Mouse (Mus musculus) large intestine, adult 2 months (tissue): ENCODE measurements around the gene Taf1. TPM values are rescaled to one million over a fixed set of nuclear protein-coding genes. Genes with fewer than 3 reads are reported as not detected.

Source experiments
- DNase-seq: peaks from one replicate; pipeline ENCODE4 v3.0.0-alpha.2; 2012; ENCODE audit warnings: low read depth, low spot score
- WGBS: fragments of 180-500 bp; shearing (Covaris S2); methylation state at CpG from one replicate; pipeline ENCODE4 v1.1.7; 2018; 5-methylcytosine and 5-hydroxymethylcytosine counted together
- polyA plus RNA-seq: library from polyadenylated mRNA; depleted of rRNA; stranded (reverse); fragments of >200 nt; gene quantifications from 2 replicates; pipeline ENCODE4 v1.2.3, GENCODE M21; 2012; rRNA removed

Taf1 gene
- 3.0 and 5.0 TPM in 2 replicates for polyA plus RNA-seq

DNA sequence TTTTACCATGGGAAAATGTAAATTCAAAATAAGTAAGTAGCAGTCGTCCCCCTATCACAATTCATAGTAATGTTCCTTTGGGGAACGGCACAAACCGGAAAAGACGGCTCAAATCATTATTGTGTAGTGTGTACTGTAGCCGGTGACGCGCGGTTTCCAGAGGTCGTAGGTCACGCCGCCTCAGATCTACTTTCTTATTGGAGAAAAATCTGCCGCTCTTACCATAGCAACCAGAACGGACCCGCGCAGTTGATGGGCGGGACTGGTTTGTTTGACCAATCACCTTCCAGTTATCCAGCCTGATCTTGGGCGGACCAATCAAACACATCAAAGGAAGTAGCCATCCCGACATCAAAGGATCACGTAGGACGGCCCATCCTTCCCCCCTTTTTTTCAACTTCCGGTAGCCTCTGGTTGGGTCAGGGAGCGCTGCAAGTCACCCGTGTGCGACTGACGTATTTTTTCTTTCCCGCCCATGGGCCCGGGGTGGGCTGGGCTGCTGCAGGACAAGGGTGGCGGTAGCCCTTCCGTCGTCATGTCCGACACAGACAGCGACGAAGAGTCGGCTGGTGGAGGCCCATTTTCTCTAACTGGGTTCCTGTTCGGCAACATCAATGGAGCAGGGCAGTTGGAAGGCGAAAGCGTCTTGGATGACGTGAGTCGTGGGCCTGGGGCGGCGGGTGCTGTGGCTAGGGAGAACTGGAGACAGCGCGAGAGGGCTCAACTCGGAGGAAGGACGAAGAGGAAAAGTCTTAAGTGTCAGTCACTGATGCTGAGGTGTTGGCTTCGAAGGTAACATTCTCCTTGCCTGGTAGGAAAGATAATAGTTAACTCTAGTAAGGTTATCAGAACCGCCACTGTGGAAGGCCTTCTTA is at the start of gene Taf1:
Gene Taf1 (plus strand): TSS at position 388 of the 875 bp plus-strand sequence.
- WGBS = 12% methylated on average over 47 of the region's 47 CpGs

DNA sequence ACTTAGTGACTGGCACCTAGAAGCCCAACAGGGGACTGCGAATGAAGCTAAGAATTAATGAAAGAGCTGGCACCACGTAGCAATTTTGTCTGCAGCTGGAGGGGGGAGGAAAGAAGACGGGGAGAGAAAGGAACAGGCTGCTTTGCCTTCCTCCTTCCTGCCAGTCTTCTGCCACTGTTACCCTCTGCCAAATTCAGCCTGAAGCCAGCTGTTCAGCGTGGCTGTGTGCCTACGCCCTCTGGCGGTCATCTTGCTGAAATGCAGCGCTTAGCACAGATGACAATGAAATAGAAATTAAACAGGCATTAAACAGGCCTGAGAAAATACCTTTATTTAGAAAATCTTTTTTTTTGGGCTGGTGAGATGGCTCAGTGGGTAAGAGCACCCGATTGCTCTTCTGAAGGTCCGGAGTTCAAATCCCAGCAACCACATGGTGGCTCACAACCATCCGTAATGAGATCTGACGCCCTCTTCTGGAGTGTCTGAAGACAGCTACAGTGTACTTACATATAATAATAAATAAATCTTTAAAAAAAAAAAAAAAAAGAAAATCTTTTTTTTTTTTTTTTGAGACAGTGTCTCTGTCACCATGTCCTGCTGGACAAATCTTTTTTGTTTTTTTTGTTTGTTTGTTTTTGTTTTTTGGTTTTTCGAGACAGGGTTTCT is 45.9 kb upstream of the Taf1 start:
- peak; percentile 0 for DNase-seq
- WGBS = 35% methylated on average over 11 of the region's 12 CpGs

More for the DNA sequence above, at the start of gene Taf1:
- peak; percentile 81 for DNase-seq

DNA sequence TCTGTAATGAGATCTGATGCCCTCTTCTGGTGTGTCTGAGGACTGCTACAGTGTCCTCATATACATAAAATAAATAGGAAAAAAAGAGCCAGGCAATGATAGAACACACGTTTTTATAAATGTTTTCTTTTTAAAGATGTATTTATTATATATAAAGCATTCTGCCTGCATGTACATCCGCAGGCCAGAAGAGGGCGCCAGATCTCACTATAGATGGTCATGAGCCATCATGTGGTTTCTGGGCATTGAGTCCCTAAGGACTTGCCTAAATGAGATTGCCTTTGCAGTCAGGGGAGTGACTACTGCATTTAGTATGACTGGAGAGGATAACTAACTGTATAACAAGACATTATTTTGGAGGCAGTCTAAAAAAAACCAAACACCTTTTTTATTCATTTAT is 27.9 kb upstream of the Taf1 start:
- no peak for DNase-seq
- WGBS = 13% methylated on average over 3 of the region's 3 CpGs

DNA sequence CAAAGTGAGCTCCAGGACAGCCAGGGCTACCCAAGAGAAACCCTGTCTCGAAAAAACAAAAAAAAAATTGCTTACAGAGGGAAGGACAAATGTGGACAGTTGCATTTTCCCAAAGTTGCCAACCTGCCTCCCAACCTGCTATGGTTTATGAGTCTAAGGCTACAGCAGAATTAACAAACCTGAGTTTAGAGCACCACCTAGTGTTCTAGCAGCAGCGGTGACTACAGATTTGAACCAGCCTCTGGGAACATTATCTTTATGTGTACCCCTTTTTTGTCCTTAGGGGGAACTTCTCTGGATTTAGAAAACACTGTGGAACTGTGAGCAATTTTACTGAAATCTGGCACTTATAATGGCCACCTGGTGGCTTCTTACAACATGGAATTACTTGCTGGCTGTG is 16.8 kb upstream of the Taf1 start:
- no peak for DNase-seq
- WGBS = 10% methylated on average over 2 of the region's 2 CpGs

DNA sequence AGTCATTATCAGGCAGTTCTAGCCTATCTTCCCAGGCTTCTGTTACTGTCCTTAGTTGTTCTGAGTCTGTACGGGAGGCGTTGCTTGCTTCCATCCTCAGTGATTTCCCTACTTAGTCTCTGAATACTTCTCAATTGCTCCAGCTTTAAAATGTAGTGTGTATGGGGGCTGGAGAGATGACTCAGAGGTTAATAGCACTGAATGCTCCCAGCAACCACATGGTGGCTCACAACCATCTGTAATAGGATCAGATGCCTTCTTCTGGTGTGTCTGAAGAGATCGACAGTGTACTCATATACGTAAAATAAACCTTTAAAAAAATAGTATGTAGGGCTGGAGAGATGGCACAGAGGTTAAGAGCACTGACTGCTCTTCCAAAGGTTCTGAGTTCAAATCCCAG is 14.5 kb upstream of the Taf1 start:
- no peak for DNase-seq
- WGBS = 82% methylated on average over 4 of the region's 4 CpGs

DNA sequence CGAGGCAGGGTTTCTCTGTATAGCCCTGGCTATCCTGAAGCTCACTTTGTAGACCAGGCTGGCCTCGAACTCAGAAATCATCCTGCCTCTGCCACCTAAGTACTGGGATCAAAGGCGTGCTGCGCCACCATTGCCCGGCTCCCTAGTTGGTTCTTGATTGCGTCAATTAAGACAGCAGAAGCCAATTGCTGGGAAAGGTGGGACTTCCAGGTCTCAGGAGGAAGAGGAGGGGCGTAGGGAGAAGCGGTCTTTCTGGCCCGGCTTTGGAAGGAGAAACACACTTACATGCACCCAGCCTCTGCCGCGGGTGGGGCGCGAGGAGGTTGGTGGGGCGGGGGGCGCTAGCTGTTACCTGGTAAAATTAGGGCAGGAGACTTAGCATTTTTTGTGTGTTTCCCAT is 10.5 kb upstream of the Taf1 start:
- DNase-seq = no peak
- 83% methylated on average over 15 of the region's 15 CpGs for WGBS

DNA sequence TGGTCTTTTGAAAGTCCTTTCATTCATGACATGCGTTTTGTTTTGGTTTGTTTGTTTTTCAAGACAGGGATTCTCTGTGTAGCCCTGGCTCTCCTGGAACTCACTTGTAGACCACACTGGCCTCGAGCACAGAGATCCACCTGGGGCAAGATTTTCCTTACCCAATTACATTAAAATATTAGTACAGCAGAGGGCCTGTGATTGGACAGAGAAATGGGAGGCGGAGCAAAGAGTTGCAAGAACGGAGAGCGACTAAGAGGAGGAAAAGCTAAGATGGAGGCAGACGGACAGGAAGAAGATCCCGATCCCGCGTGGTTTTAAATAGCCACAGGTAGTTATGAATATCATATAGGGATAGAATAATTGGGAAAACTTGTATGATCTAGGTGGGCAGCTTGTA is 5.2 kb upstream of the Taf1 start:
- 48% methylated on average over 9 of the region's 9 CpGs for WGBS
- DNase-seq = peak; percentile 14

DNA sequence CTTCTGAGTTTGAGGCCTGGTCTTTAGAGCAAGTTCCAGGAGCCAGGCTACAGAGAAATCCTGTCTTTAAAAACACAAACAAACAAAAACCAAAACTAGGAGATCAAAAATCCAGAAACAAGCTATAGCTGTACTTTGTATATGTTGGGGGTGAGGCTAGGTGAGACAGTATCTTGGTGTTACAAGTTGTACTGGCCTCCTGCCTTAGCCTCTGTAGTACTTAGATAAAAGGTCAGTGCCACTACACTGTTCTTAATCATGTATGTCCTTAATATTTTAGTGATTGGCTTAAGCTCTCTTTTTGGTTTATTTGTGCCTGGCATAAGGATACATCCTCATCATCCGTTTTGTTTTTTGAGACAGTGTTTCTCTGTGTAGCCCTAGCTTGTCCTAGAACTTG is 52.9 kb downstream of the Taf1 start:
- DNase-seq = no peak
- WGBS = 88% methylated on average over 1 of the region's 1 CpGs

DNA sequence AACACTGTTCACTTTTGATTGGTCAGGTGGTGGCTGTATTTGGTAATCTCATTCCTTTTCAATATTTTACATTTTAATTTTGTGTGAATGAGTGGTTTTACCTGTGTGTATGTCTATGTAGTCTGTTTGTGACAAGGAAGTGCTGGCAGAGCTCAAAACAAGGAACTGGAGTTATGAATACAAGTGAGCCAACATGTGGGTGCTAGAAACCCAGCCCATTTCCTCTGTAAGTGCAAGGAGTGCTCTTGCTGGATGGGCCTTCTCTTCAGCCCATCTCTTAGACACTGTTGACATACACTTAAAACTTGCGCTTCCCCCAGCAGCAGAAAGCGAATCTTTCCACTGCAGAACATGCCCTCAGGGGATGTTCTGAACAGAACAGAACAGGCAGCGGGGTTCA is 83.6 kb downstream of the Taf1 start:
- 89% methylated on average over 3 of the region's 3 CpGs for WGBS

DNA sequence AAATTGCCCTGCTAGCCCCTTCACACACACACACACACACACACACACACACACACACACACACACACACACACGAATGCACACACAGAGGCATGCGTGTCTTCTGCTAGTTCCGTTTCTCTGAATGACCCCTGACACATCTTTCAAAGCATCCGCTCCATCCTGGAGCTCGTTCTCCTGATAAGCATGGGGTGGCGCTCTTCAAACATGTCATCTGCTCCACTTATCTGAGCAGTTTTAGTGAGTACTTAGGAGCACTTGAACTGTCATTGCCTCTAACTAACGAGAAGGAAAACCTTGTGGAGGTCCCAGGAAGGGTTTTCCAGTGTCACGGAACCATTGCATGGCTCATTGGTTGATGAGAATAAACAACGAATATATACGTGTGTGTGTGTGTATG is 85.4 kb downstream of the Taf1 start:
- DNase-seq = no peak
- WGBS = 61% methylated on average over 10 of the region's 10 CpGs

More for the DNA sequence above, 83.6 kb downstream of the Taf1 start:
- no peak for DNase-seq

DNA sequence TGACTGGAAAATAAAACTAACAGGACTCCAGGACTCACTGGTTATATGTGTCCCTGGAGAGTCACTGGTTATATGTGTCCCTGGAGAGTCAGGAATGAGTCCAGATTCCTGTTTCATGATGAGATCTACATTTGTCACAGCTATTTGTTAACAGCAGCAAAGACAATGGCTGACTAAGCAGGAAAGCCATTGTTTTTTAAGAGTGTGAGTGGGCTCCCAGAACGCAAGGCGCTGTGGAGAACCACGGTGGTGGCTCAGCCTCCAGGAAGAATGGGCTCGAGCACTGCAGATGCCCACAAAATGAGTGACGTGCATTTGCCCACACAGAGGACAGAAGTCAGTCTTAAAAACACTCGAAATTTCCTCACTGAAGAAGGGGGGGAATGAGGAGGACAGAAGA is 87.8 kb downstream of the Taf1 start:
- no peak for DNase-seq
- WGBS = 69% methylated on average over 6 of the region's 6 CpGs

DNA sequence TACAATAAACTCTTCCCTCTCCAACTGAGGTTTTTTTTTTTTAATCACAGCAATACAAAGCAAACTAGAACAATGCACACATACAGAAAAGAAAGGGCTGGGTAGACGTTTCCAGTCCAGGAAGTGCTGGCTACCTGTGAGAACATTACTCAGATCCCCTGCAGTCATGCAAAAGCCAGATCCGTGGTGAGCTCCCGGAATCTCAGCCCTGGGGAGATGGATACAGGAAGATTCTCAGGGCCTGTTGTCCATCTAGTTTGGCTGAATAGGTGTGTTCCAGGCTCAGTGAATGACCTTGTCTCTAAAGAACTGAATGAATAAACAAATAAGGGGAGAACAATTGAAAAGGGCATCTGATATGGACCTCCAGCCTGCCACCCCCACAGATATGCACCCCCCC is 90.0 kb downstream of the Taf1 start:
- DNase-seq = no peak

DNA sequence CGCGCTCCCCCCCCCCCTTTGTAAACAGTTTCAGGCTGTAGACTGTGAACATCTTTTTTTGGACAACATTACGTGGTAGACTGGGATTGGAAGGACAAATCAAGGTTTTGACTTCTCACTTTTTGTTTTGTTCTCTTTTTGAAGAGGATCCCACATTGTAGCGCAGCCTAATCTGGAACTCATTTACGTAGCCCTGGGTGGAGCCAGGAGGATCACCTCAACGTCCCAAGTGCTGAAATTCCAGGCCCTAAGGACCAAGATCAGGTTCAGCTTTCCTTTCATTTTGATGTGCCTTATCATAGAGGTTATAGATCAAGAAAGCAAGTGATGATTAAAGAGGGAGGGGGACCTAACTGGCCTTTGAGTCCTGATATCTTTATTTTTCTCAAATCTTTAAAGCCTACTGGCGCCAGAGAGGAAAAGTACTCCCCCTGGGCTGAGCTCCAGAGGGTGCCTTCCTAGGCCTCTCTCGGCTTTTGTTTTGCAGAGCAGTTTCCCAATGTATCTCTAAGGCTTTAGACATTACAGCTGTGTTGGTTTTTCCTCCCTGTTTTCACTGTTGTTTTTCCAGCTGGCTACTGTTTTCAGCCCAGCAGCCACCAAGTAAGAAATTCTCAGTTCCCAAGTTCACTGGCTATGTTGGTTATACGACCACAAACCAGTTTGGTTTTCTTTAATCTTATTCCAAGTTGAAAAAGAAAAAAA is 104.4 kb downstream of the Taf1 start:
- 42% methylated on average over 8 of the region's 9 CpGs for WGBS
- DNase-seq = no peak

More for the DNA sequence above, 90.0 kb downstream of the Taf1 start:
- 45% methylated on average over 3 of the region's 3 CpGs for WGBS

DNA sequence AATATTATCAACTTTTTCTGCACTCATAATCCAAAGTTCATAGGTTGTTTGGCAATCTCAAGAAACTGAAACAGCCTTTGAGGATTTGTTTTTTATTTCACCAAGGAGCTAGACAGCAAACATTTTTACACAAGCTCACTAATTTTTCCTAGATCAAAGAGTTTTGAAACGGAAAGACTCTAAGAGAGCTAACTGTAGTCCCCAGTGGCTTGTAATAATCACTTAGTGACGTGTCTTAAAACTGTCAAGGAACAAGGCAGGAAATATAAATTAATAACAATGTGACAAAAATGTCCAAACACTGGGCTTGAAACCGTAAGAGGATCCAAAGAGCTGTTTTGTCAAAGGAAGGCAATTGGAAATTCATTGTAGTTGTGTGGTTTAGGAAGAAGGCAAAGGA is 106.3 kb downstream of the Taf1 start:
- 15% methylated on average over 3 of the region's 3 CpGs for WGBS
- DNase-seq = no peak

DNA sequence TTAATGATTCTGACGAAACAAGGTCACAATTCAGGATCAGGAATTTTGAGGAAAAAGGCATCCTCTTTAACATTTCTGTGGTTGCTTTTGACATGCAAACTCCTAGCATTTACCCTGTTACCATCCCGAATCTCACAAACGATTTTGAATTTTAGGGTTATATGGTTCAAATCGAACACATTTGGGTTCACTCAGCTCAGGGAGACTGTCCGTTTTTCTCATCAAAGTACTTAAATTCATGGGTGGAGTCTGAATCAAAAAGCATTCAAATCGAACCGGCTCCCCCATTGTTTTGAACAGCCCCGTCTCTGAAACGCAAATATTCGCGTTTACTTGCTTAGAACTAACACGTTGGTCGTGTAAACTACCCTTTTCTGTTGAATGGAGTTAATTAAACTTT is 106.8 kb downstream of the Taf1 start:
- WGBS = 16% methylated on average over 13 of the region's 13 CpGs
- no peak for DNase-seq

DNA sequence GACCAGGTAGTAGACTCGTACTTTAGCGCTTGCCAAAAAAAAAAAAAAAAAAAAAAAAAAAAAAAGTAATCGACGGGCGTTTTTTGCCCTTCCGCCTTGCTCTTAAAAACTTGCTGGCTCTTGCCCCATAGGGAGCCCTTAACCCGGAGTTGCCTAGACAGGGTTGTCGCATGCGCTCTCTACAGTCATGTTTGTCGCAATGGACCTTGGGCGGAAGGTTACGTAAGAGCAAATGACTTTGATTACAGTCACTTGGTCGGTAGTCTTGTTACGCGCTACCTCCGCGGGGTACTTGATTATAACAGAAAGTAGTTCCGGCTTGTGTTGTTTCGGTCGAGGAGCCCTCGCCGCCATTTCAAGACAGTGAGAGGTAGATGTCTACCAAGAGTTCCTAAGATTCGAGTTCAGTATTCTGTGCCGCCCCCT is 107.2 kb downstream of the Taf1 start, which contains the start of gene Ogt:
Gene Ogt (plus strand): TSS at position 320 of the 426 bp plus-strand sequence.
- peak; percentile 72 for DNase-seq
- WGBS = 21% methylated on average over 24 of the region's 24 CpGs

DNA sequence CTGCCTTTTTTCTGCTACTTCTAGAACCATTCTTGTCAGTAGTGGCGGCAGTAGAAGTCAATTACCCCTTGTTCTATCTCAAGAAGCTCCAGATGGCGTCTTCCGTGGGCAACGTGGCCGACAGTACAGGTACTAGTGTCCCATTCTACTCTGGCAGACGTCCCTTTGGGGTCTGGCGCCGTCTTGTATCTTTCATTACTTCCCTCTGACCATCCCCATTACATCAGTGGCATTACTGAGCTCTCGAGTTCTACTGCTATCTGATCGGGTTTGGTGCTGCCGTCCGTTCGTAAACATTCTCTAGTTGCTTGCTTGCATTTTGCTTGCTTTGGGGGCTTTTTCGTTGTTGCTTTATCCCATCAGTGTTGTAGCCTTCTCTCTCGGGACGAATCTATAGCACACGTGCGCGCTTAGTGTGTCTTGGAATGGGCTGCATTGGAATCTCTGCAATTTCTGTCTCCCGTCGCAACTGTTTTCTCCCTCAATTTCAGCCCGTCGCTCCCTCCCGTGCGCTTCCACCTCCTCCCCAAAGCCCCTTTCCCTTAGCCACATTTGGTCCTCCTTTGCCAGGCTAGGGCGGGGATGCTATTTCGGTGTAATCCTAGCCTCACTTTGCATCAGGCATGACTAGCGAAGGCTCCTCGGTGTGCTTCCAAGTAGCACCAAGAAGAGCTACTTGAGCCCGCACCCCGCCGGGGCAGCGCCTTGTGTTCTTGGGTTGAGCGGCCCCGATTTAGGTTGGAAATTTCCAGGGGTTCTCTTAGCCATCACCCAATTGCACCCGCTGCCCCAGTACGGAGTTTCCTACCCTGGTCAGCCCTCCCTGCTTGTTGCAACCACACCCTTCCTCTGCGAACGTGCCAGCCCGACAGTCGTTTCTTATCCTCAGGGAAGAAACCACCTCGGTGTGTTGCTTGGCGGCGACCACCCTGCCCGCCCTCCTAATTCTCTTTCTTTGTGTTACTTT is 107.9 kb downstream of the Taf1 start:
- 13% methylated on average over 45 of the region's 45 CpGs for WGBS
- DNase-seq = no peak

DNA sequence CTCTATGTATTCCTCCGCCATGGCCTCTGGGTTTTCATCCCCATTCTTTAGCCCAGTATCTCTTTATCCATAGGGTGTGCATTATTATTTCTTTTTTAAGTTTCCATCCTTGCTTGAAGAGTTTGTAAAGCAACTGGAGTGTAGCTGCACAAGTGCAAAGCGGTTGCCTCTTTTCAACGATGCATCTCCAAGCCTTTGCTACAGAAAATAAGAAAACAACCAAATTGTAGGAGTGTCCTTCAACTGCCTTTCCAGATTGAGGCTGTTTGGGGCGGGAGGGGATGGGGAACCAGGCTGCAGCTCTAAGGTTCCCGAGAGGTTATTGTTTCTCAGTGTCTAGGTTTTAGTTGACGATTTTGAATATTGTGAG is 108.6 kb downstream of the Taf1 start:
- no peak for DNase-seq
- WGBS = 18% methylated on average over 6 of the region's 6 CpGs

DNA sequence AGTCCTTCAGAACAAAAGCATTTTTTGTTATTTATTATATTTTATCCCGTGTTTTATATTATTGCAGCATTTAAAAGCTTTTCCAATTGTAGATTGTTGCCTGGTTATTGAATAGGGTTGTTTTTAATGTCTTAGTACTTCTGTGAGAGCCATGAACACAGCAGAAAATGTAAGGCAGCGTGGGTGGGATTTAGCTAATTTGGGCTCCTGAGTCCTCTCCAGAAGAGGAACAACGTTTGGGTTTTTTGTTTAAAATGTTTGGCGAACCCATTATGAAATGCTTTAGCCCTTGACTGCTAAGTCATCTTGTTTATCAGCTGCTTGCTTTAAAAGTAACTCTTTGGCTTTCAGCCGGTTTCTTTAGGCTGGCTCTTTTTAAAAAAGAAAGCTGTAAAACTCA is 109.6 kb downstream of the Taf1 start:
- DNase-seq = no peak
- 18% methylated on average over 5 of the region's 5 CpGs for WGBS
